Mouse (Mus musculus): Measurements from ENCODE around the gene Plb1. TPM values are rescaled to one million over a fixed set of nuclear protein-coding genes. Genes with fewer than 3 reads are reported as not detected.
A peak's percentile ranks its signal among the peaks of the same experiment; 100 is the strongest.

Gene Plb1
- polyA plus RNA-seq, 1 experiment from 2014 or later = 1.2 TPM

GRCm38 (mm10) chr5:32342711-32343285, 110.3 kb downstream of the Plb1 start:
- Histone ChIP-seq H3K9ac (ENCODE audit: low read length) (no peak overlapping the region), H3K4me3 (ENCODE audit: low read depth, low read length) (no peak overlapping the region), H3K4me2 (ENCODE audit: low read length) (no peak overlapping the region), H3K4me1 (replicated peaks; ENCODE audit: control insufficient read depth, insufficient read depth, low read length) (peaks cover 14% of the 10 kb centered on the region), H3K27ac (ENCODE audit: low read depth) (no peak overlapping the region), H3K27me3 (replicated peaks; ENCODE audit: control insufficient read depth, insufficient read depth, low read length) (no peaks in the 10 kb centered on the region), H3K9me3 (ENCODE audit: control insufficient read depth, low read length) (no peaks in the 10 kb centered on the region), H3K36me3 (ENCODE audit: control insufficient read depth, insufficient read depth, low read length) (no peaks in the 10 kb centered on the region)
- ATAC-seq (replicated peaks; ENCODE audit: low FRiP score, low TSS enrichment, low read depth) = no peak
- 68% methylated on average over 5 of the region's 5 CpGs for WGBS
- DNase-seq (ENCODE audit: low spot score) = no peak

GRCm38 (mm10) chr5:32346025-32346912, 113.8 kb downstream of the Plb1 start:
- DNase-seq (ENCODE audit: low spot score) = peak; percentile 92
- Histone ChIP-seq H3K4me1 (replicated peaks; ENCODE audit: control insufficient read depth, insufficient read depth, low read length) (peaks cover 28% of the 10 kb centered on the region), H3K4me2 (ENCODE audit: low read length) (peak overlapping the region; percentile 33), H3K27me3 (replicated peaks; ENCODE audit: control insufficient read depth, insufficient read depth, low read length) (no peaks in the 10 kb centered on the region), H3K27ac (ENCODE audit: low read depth) (peak overlapping the region; percentile 97), H3K36me3 (ENCODE audit: control insufficient read depth, insufficient read depth, low read length) (no peaks in the 10 kb centered on the region), H3K9ac (ENCODE audit: low read length) (peak overlapping the region; percentile 22; the same call in 1 of the 2 replicates), H3K4me3 (ENCODE audit: low read depth, low read length) (no peak overlapping the region), H3K9me3 (ENCODE audit: control insufficient read depth, low read length) (no peaks in the 10 kb centered on the region)
- WGBS = 10% methylated on average over 10 of the region's 10 CpGs
- ATAC-seq (replicated peaks; ENCODE audit: low FRiP score, low TSS enrichment, low read depth) = peak; percentile 87

GRCm38 (mm10) chr5:32349718-32350117, 117.2 kb downstream of the Plb1 start:
- Histone ChIP-seq H3K4me2 (ENCODE audit: low read length) (no peak overlapping the region), H3K27me3 (replicated peaks; ENCODE audit: control insufficient read depth, insufficient read depth, low read length) (no peaks in the 10 kb centered on the region), H3K36me3 (ENCODE audit: control insufficient read depth, insufficient read depth, low read length) (no peaks in the 10 kb centered on the region), H3K9ac (ENCODE audit: low read length) (no peak overlapping the region), H3K4me3 (ENCODE audit: low read depth, low read length) (no peak overlapping the region), H3K4me1 (replicated peaks; ENCODE audit: control insufficient read depth, insufficient read depth, low read length) (peaks cover 30% of the 10 kb centered on the region), H3K27ac (ENCODE audit: low read depth) (peak overlapping the region; percentile 71), H3K9me3 (ENCODE audit: control insufficient read depth, low read length) (no peaks in the 10 kb centered on the region)
- DNase-seq (ENCODE audit: low spot score) = peak; percentile 54
- ATAC-seq (replicated peaks; ENCODE audit: low FRiP score, low TSS enrichment, low read depth) = 0 out of 2 replicates have a peak, but pooled peaks have one; percentile 17
- WGBS = 27% methylated on average over 3 of the region's 3 CpGs

GRCm38 (mm10) chr5:32350551-32351256, 118.2 kb downstream of the Plb1 start:
- H3K4me2 ChIP-seq (ENCODE audit: low read length) = no peak overlapping the region
- no peaks in the 10 kb centered on the region for H3K9me3 ChIP-seq (ENCODE audit: control insufficient read depth, low read length)
- peaks cover 30% of the 10 kb centered on the region for H3K4me1 ChIP-seq (replicated peaks; ENCODE audit: control insufficient read depth, insufficient read depth, low read length)
- 59% methylated on average over 3 of the region's 3 CpGs for WGBS
- no peak overlapping the region for H3K4me3 ChIP-seq (ENCODE audit: low read depth, low read length)
- DNase-seq (ENCODE audit: low spot score) = no peak
- no peaks in the 10 kb centered on the region for H3K36me3 ChIP-seq (ENCODE audit: control insufficient read depth, insufficient read depth, low read length)
- H3K27ac ChIP-seq (ENCODE audit: low read depth) = peak overlapping the region; percentile 71
- no peak for ATAC-seq (replicated peaks; ENCODE audit: low FRiP score, low TSS enrichment, low read depth)
- H3K9ac ChIP-seq (ENCODE audit: low read length) = no peak overlapping the region
- H3K27me3 ChIP-seq (replicated peaks; ENCODE audit: control insufficient read depth, insufficient read depth, low read length) = no peaks in the 10 kb centered on the region

GRCm38 (mm10) chr5:32351721-32352465, 119.4 kb downstream of the Plb1 start:
- Histone ChIP-seq H3K27ac (ENCODE audit: low read depth) (no peak overlapping the region), H3K27me3 (replicated peaks; ENCODE audit: control insufficient read depth, insufficient read depth, low read length) (no peaks in the 10 kb centered on the region), H3K9me3 (ENCODE audit: control insufficient read depth, low read length) (no peaks in the 10 kb centered on the region), H3K4me1 (replicated peaks; ENCODE audit: control insufficient read depth, insufficient read depth, low read length) (peaks cover 20% of the 10 kb centered on the region), H3K4me2 (ENCODE audit: low read length) (no peak overlapping the region), H3K4me3 (ENCODE audit: low read depth, low read length) (no peak overlapping the region), H3K36me3 (ENCODE audit: control insufficient read depth, insufficient read depth, low read length) (no peaks in the 10 kb centered on the region), H3K9ac (ENCODE audit: low read length) (no peak overlapping the region)
- WGBS = 83% methylated on average over 4 of the region's 4 CpGs
- DNase-seq (ENCODE audit: low spot score) = no peak
- ATAC-seq (replicated peaks; ENCODE audit: low FRiP score, low TSS enrichment, low read depth) = no peak

- 86% methylated on average over 3 of the region's 3 CpGs for WGBS
- DNase-seq (ENCODE audit: low spot score) (no peak), ATAC-seq (replicated peaks; ENCODE audit: low FRiP score, low TSS enrichment, low read depth) (no peak)
- Histone ChIP-seq H3K4me2 (ENCODE audit: low read length) (no peak overlapping the region), H3K27ac (ENCODE audit: low read depth) (no peak overlapping the region), H3K4me3 (ENCODE audit: low read depth, low read length) (no peak overlapping the region), H3K9me3 (ENCODE audit: control insufficient read depth, low read length) (no peaks in the 10 kb centered on the region), H3K4me1 (replicated peaks; ENCODE audit: control insufficient read depth, insufficient read depth, low read length) (peaks cover 16% of the 10 kb centered on the region), H3K9ac (ENCODE audit: low read length) (no peak overlapping the region), H3K27me3 (replicated peaks; ENCODE audit: control insufficient read depth, insufficient read depth, low read length) (no peaks in the 10 kb centered on the region), H3K36me3 (ENCODE audit: control insufficient read depth, insufficient read depth, low read length) (no peaks in the 10 kb centered on the region)
These were observed 120.3 kb downstream of the Plb1 start for GRCm38 (mm10) chr5:32352845-32353244.

- Histone ChIP-seq H3K4me3 (ENCODE audit: low read depth, low read length) (no peak overlapping the region), H3K4me2 (ENCODE audit: low read length) (no peak overlapping the region), H3K9ac (ENCODE audit: low read length) (no peak overlapping the region), H3K27ac (ENCODE audit: low read depth) (no peak overlapping the region), H3K27me3 (replicated peaks; ENCODE audit: control insufficient read depth, insufficient read depth, low read length) (no peaks in the 10 kb centered on the region), H3K36me3 (ENCODE audit: control insufficient read depth, insufficient read depth, low read length) (no peaks in the 10 kb centered on the region), H3K9me3 (ENCODE audit: control insufficient read depth, low read length) (no peaks in the 10 kb centered on the region), H3K4me1 (replicated peaks; ENCODE audit: control insufficient read depth, insufficient read depth, low read length) (peaks cover 16% of the 10 kb centered on the region)
- DNase-seq (ENCODE audit: low spot score) (no peak), ATAC-seq (replicated peaks; ENCODE audit: low FRiP score, low TSS enrichment, low read depth) (no peak)
- 84% methylated on average over 2 of the region's 2 CpGs for WGBS
These were observed 120.8 kb downstream of the Plb1 start for GRCm38 (mm10) chr5:32353280-32353679.

GRCm38 (mm10) chr5:32360511-32360910, 128.0 kb downstream of the Plb1 start:
- H3K27ac ChIP-seq (ENCODE audit: low read depth) = no peak overlapping the region
- DNase-seq (ENCODE audit: low spot score) (no peak), ATAC-seq (replicated peaks; ENCODE audit: low FRiP score, low TSS enrichment, low read depth) (no peak)
- no peaks in the 10 kb centered on the region for H3K4me1 ChIP-seq (replicated peaks; ENCODE audit: control insufficient read depth, insufficient read depth, low read length)
- no peaks in the 10 kb centered on the region for H3K9me3 ChIP-seq (ENCODE audit: control insufficient read depth, low read length)
- no peak overlapping the region for H3K9ac ChIP-seq (ENCODE audit: low read length)
- whole genome bisulfite sequencing = 75% methylated on average over 4 of the region's 4 CpGs
- H3K4me3 ChIP-seq (ENCODE audit: low read depth, low read length) = no peak overlapping the region
- no peaks in the 10 kb centered on the region for H3K27me3 ChIP-seq (replicated peaks; ENCODE audit: control insufficient read depth, insufficient read depth, low read length)
- no peaks in the 10 kb centered on the region for H3K36me3 ChIP-seq (ENCODE audit: control insufficient read depth, insufficient read depth, low read length)
- no peak overlapping the region for H3K4me2 ChIP-seq (ENCODE audit: low read length)

Measured in intestine, embryonic 14.5 days (tissue).